Mouse (Mus musculus): ENCODE results near the gene Gm3500.
"Not testable (repeated sequence)": the region's sequence is repeated elsewhere in the genome, so short reads cannot be mapped to it uniquely, and the experiment has no call there.

Gene Gm3500

GRCm38 (mm10) chr14:5388949-5389348 lies at the start of gene Gm3500:
Gene Gm3500, minus strand, starts transcription at chr14:5389049.
- DNase-seq (ENCODE audit: low read depth, low spot score): not testable (repeated sequence)

- DNase-seq (ENCODE audit: low read depth, low spot score): not testable (repeated sequence)
These were observed 54.0 kb downstream of the Gm3500 start, which contains the start of gene Gm3542 for GRCm38 (mm10) chr14:5334828-5335227. Gene Gm3542, minus strand, starts transcription at chr14:5334928.

Data from forelimb bud, embryonic 11.5 days (tissue).